Comparison of ENCODE assay signal across 9 mouse cellular contexts in genomic region chr1:120074307-120074702, GRCm38 (mm10). TPM values are rescaled to one million over a fixed set of nuclear protein-coding genes. Genes with fewer than 3 reads are reported as not detected.
DNase-seq lines count a peak whose midpoint lies in the region; ATAC-seq lines count a peak whose summit lies in the region.
"Had no signal": no experiment of that assay in that cellular context is flagged by ENCODE, and none has a peak within 500 bp of the region (broad histone marks: within the 10 kb centered on the region; RNA-seq: fewer than 3 reads in every experiment).

No protein-coding gene starts in this region.

- peaks cover 34% of the 10 kb centered on the region for H3K4me1 ChIP-seq in kidney, embryonic 16.5 days (ENCODE audit: insufficient read depth, low read length)
- peaks cover 6% of the 10 kb centered on the region for H3K4me1 ChIP-seq in forebrain, embryonic 14.5 days (ENCODE audit: control insufficient read depth, insufficient read depth, low read length)
- peaks cover 12% of the 10 kb centered on the region for H3K4me1 ChIP-seq in neural tube, embryonic 12.5 days

- H3K4me2 ChIP-seq in kidney, embryonic 16.5 days (replicated peaks; ENCODE audit: low read depth, low read length), result peak overlapping the region; percentile 92
- peak overlapping the region; percentile 70 for H3K4me2 ChIP-seq in forebrain, embryonic 14.5 days (ENCODE audit: low read length)
- H3K4me2 ChIP-seq in neural tube, embryonic 12.5 days (replicated peaks), result peak overlapping the region; percentile 88

- WGBS in kidney, embryonic 16.5 days, result 10% methylated on average over 4 of the region's 4 CpGs
- 26% methylated on average over 4 of the region's 4 CpGs for WGBS in forebrain, embryonic 14.5 days
- WGBS in neural tube, embryonic 12.5 days, result 22% methylated on average over 4 of the region's 4 CpGs

- H3K9me3 ChIP-seq in kidney, embryonic 16.5 days (ENCODE audit: low read length), result no peaks in the 10 kb centered on the region
- H3K9me3 ChIP-seq in forebrain, embryonic 14.5 days (replicated peaks; ENCODE audit: control insufficient read depth, low read length), result no peaks in the 10 kb centered on the region
- no peaks in the 10 kb centered on the region for H3K9me3 ChIP-seq in neural tube, embryonic 12.5 days

- no peaks in the 10 kb centered on the region for H3K27me3 ChIP-seq in kidney, embryonic 16.5 days (ENCODE audit: insufficient read depth, low read length)
- peaks cover 17% of the 10 kb centered on the region; the same call in 1 of the 2 replicates for H3K27me3 ChIP-seq in forebrain, embryonic 14.5 days (replicated peaks; ENCODE audit: control insufficient read depth, insufficient read depth, low read length)
- peaks cover 18% of the 10 kb centered on the region for H3K27me3 ChIP-seq in neural tube, embryonic 12.5 days (replicated peaks)

- no peak for DNase-seq in kidney, adult 9 months
- DNase-seq in R1 (ENCODE audit: low read depth, low spot score), result peak; percentile 89
- no peak for DNase-seq in forebrain, embryonic 14.5 days (ENCODE audit: low spot score)
- DNase-seq in left cerebral cortex, adult 18-20 months (ENCODE audit: low spot score in 2 of 2), result no peak
- no peak for DNase-seq in natural killer cell, adult 2 months (ENCODE audit: low spot score in 2 of 2)
- DNase-seq: layer of hippocampus, adult 9-11 months had no signal

- peak overlapping the region; percentile 78 for H3K27ac ChIP-seq in kidney, embryonic 16.5 days (ENCODE audit: low read length)
- no peak overlapping the region for H3K27ac ChIP-seq in forebrain, embryonic 14.5 days (ENCODE audit: low read depth, low read length)
- H3K27ac ChIP-seq in neural tube, embryonic 12.5 days, result no peak overlapping the region

- ATAC-seq in kidney, embryonic 16.5 days (ENCODE audit: low FRiP score, low TSS enrichment), result peak; percentile 53
- no peak for ATAC-seq in forebrain, embryonic 14.5 days
- 0 out of 2 replicates have a peak, but pooled peaks have one; percentile 10 for ATAC-seq in neural tube, embryonic 12.5 days (ENCODE audit: low FRiP score, low read depth)

- H3K4me3 ChIP-seq in kidney, embryonic 16.5 days (ENCODE audit: low read length), result peak overlapping the region; percentile 55; the same call in 1 of the 2 replicates
- no peak overlapping the region for H3K4me3 ChIP-seq in forebrain, embryonic 14.5 days (ENCODE audit: low read depth, low read length)
- no peak overlapping the region for H3K4me3 ChIP-seq in neural tube, embryonic 12.5 days

- H3K9ac ChIP-seq in kidney, embryonic 16.5 days (replicated peaks; ENCODE audit: low read length), result 0 out of 2 replicates have a peak overlapping the region, but pooled peaks have one; percentile 65
- H3K9ac ChIP-seq in forebrain, embryonic 14.5 days (ENCODE audit: low read length), result no peak overlapping the region
- H3K9ac ChIP-seq in neural tube, embryonic 12.5 days, result no peak overlapping the region; the same call in 1 of the 2 replicates

- no peaks in the 10 kb centered on the region for H3K36me3 ChIP-seq in kidney, embryonic 16.5 days (ENCODE audit: insufficient read depth, low read length)
- no peaks in the 10 kb centered on the region for H3K36me3 ChIP-seq in forebrain, embryonic 14.5 days (ENCODE audit: control insufficient read depth, insufficient read depth, low read length)
- no peaks in the 10 kb centered on the region for H3K36me3 ChIP-seq in neural tube, embryonic 12.5 days

RNA-seq across cellular contexts. Expression of gene Tmem37, which starts 0.4 kb away (rescaled TPM):
- 78.9 and 83.5 TPM in 2 replicates for polyA plus RNA-seq in kidney, embryonic 16.5 days (2015; fragmentation: Nextera tagmentation; extraction: Ambion mirVana)
- 7.3 and 8.2 TPM in 2 replicates for polyA plus RNA-seq in forebrain, embryonic 14.5 days (2014; fragmentation: Nextera tagmentation; extraction: Ambion mirVana)
- 6.8 TPM in 2 replicates for polyA plus RNA-seq in neural tube, embryonic 12.5 days (2016; fragmentation: Nextera tagmentation; extraction: Ambion mirVana)
- total RNA-seq in left cerebral cortex, adult 18-20 months (2021), result 1 to 10 TPM in 1 of 2 experiments, under 1 TPM in 1; 0.94 to 2.0 TPM

RNA-seq across cellular contexts. Expression of gene Dbi, which starts 46.6 kb away (rescaled TPM):
- polyA plus RNA-seq in kidney, embryonic 16.5 days (2015; fragmentation: Nextera tagmentation; extraction: Ambion mirVana), result 658 and 708 TPM in 2 replicates
- polyA plus RNA-seq in forebrain, embryonic 14.5 days (2014; fragmentation: Nextera tagmentation; extraction: Ambion mirVana), result 1,393 and 1,470 TPM in 2 replicates
- polyA plus RNA-seq in neural tube, embryonic 12.5 days (2016; fragmentation: Nextera tagmentation; extraction: Ambion mirVana), result 1,341 and 1,419 TPM in 2 replicates
- total RNA-seq in left cerebral cortex, adult 18-20 months (2021), result 100 to 1,000 TPM; 254 to 257 TPM

RNA-seq across cellular contexts. Expression of gene 3110009E18Rik, which starts 46.7 kb away (rescaled TPM):
- polyA plus RNA-seq in kidney, embryonic 16.5 days (2015; fragmentation: Nextera tagmentation; extraction: Ambion mirVana), result 13.5 and 16.7 TPM in 2 replicates
- polyA plus RNA-seq in forebrain, embryonic 14.5 days (2014; fragmentation: Nextera tagmentation; extraction: Ambion mirVana), result 25.9 and 27.3 TPM in 2 replicates
- 15.8 and 18.6 TPM in 2 replicates for polyA plus RNA-seq in neural tube, embryonic 12.5 days (2016; fragmentation: Nextera tagmentation; extraction: Ambion mirVana)
- total RNA-seq in left cerebral cortex, adult 18-20 months (2021), result 1 to 10 TPM; 5.3 to 5.6 TPM
- polyA plus RNA-seq: erythroblast, embryonic 14.5 days had no signal
